9 mouse cellular contexts compared by ENCODE assay signal in genomic region chr9:123638668-123639089, GRCm38 (mm10). TPM values are rescaled to one million over a fixed set of nuclear protein-coding genes. Genes with fewer than 3 reads are reported as not detected.
A peak's percentile ranks its signal among the peaks of the same experiment; 100 is the strongest.
DNase-seq lines count a peak whose midpoint lies in the region; ATAC-seq lines count a peak whose summit lies in the region.
"Had no signal": no experiment of that assay in that cellular context is flagged by ENCODE, and none has a peak within 500 bp of the region (broad histone marks: within the 10 kb centered on the region; RNA-seq: fewer than 3 reads in every experiment).

No protein-coding gene starts in this region.

- H3K4me2 ChIP-seq in midbrain, embryonic 13.5 days (replicated peaks), result no peak overlapping the region
- no peak overlapping the region for H3K4me2 ChIP-seq in embryonic facial prominence, embryonic 11.5 days (ENCODE audit: low read depth, low read length)
- H3K4me2 ChIP-seq in kidney, embryonic 14.5 days (replicated peaks; ENCODE audit: low read depth, low read length), result no peak overlapping the region

- no peak overlapping the region for H3K4me3 ChIP-seq in midbrain, embryonic 10.5 days
- H3K4me3 ChIP-seq in midbrain, embryonic 13.5 days (replicated peaks), result no peak overlapping the region
- H3K4me3 ChIP-seq in embryonic facial prominence, embryonic 11.5 days (ENCODE audit: low read depth, low read length), result no peak overlapping the region
- H3K4me3 ChIP-seq in kidney, embryonic 14.5 days (ENCODE audit: low read length), result no peak overlapping the region
- H3K4me3 ChIP-seq: megakaryocyte, embryonic 14.5 days had no signal

- H3K27ac ChIP-seq in midbrain, embryonic 10.5 days (replicated peaks), result no peak overlapping the region
- H3K27ac ChIP-seq in midbrain, embryonic 13.5 days, result no peak overlapping the region
- H3K27ac ChIP-seq in embryonic facial prominence, embryonic 11.5 days (replicated peaks; ENCODE audit: low read depth, low read length), result no peak overlapping the region
- no peak overlapping the region for H3K27ac ChIP-seq in kidney, embryonic 14.5 days (ENCODE audit: low read depth, low read length)

- H3K36me3 ChIP-seq in midbrain, embryonic 10.5 days, result no peaks in the 10 kb centered on the region
- H3K36me3 ChIP-seq in midbrain, embryonic 13.5 days, result no peaks in the 10 kb centered on the region
- H3K36me3 ChIP-seq in embryonic facial prominence, embryonic 11.5 days (replicated peaks; ENCODE audit: control insufficient read depth, insufficient read depth, low read depth, low read length), result no peaks in the 10 kb centered on the region
- no peaks in the 10 kb centered on the region for H3K36me3 ChIP-seq in kidney, embryonic 14.5 days (ENCODE audit: control insufficient read depth, insufficient read depth, low read length)

- H3K9me3 ChIP-seq in midbrain, embryonic 10.5 days (replicated peaks), result no peaks in the 10 kb centered on the region
- H3K9me3 ChIP-seq in midbrain, embryonic 13.5 days, result no peaks in the 10 kb centered on the region
- H3K9me3 ChIP-seq in embryonic facial prominence, embryonic 11.5 days (replicated peaks; ENCODE audit: control insufficient read depth, low read length), result no peaks in the 10 kb centered on the region
- no peaks in the 10 kb centered on the region for H3K9me3 ChIP-seq in kidney, embryonic 14.5 days (ENCODE audit: control insufficient read depth, low read length)

- peak; percentile 19 for DNase-seq in midbrain, embryonic 10.5 days (ENCODE audit: low spot score)
- peak; percentile 42 for DNase-seq in ZHBTc4 (ENCODE audit: low read depth, low spot score)
- peak; percentile 48 for DNase-seq in embryonic facial prominence, embryonic 11.5 days (ENCODE audit: low spot score)
- DNase-seq in lung, postnatal 14 days, result peak; percentile 17
- DNase-seq in telencephalon, adult 2 months (ENCODE audit: low read depth, low spot score), result peak; percentile 17
- DNase-seq in urinary bladder, postnatal 4 days (ENCODE audit: low spot score in 2 of 2), result no peak

- no peak overlapping the region for H3K9ac ChIP-seq in midbrain, embryonic 13.5 days (replicated peaks)
- no peak overlapping the region for H3K9ac ChIP-seq in embryonic facial prominence, embryonic 11.5 days (replicated peaks; ENCODE audit: low read length)
- no peak overlapping the region for H3K9ac ChIP-seq in kidney, embryonic 14.5 days (ENCODE audit: low read depth, low read length)

- 81% methylated on average over 1 of the region's 1 CpGs for WGBS in midbrain, embryonic 10.5 days
- WGBS in midbrain, embryonic 13.5 days, result 77% methylated on average over 1 of the region's 1 CpGs
- 76% methylated on average over 1 of the region's 1 CpGs for WGBS in embryonic facial prominence, embryonic 11.5 days
- 76% methylated on average over 1 of the region's 1 CpGs for WGBS in kidney, embryonic 14.5 days

- H3K4me1 ChIP-seq in midbrain, embryonic 10.5 days, result no peaks in the 10 kb centered on the region
- no peaks in the 10 kb centered on the region for H3K4me1 ChIP-seq in midbrain, embryonic 13.5 days (replicated peaks)
- no peaks in the 10 kb centered on the region for H3K4me1 ChIP-seq in embryonic facial prominence, embryonic 11.5 days (ENCODE audit: control insufficient read depth, insufficient read depth, low read length)
- no peaks in the 10 kb centered on the region for H3K4me1 ChIP-seq in kidney, embryonic 14.5 days (ENCODE audit: control insufficient read depth, insufficient read depth, low read length)

- no peaks in the 10 kb centered on the region for H3K27me3 ChIP-seq in midbrain, embryonic 10.5 days (ENCODE audit: low read depth, poor library complexity, severe bottlenecking)
- no peaks in the 10 kb centered on the region for H3K27me3 ChIP-seq in midbrain, embryonic 13.5 days
- H3K27me3 ChIP-seq in embryonic facial prominence, embryonic 11.5 days (ENCODE audit: control insufficient read depth, insufficient read depth, low read length), result no peaks in the 10 kb centered on the region
- H3K27me3 ChIP-seq in kidney, embryonic 14.5 days (ENCODE audit: control insufficient read depth, insufficient read depth, low read length), result no peaks in the 10 kb centered on the region

- ATAC-seq in midbrain, embryonic 13.5 days, result no peak
- no peak for ATAC-seq in embryonic facial prominence, embryonic 11.5 days (replicated peaks; ENCODE audit: insufficient number of reproducible peaks, low FRiP score, low TSS enrichment, low read depth)
- peak; percentile 85; the same call in 1 of the 2 replicates for ATAC-seq in kidney, embryonic 14.5 days (ENCODE audit: low FRiP score, low TSS enrichment)

RNA-seq across cellular contexts. Expression of gene Slc6a20b, which starts 6.3 kb away (rescaled TPM):
- polyA plus RNA-seq in midbrain, embryonic 10.5 days (2016; fragmentation: Nextera tagmentation; extraction: Ambion mirVana), result 0.20 and 0.30 TPM in 2 replicates
- 0.24 and 0.30 TPM in 2 replicates for polyA plus RNA-seq in midbrain, embryonic 13.5 days (2015; fragmentation: Nextera tagmentation; extraction: Ambion mirVana)
- polyA plus RNA-seq in embryonic facial prominence, embryonic 11.5 days (2014; fragmentation: Nextera tagmentation; extraction: Ambion mirVana), result 0.03 and 0.18 TPM in 2 replicates
- polyA plus RNA-seq in kidney, embryonic 14.5 days (2014; fragmentation: Nextera tagmentation; extraction: Ambion mirVana), result 0.32 and 0.41 TPM in 2 replicates

RNA-seq across cellular contexts. Expression of gene Ccr9, which starts 39.6 kb away (rescaled TPM):
- polyA plus RNA-seq in midbrain, embryonic 10.5 days (2016; fragmentation: Nextera tagmentation; extraction: Ambion mirVana), result 0.26 and 0.40 TPM in 2 replicates
- 0.22 and 0.36 TPM in 2 replicates for polyA plus RNA-seq in midbrain, embryonic 13.5 days (2015; fragmentation: Nextera tagmentation; extraction: Ambion mirVana)
- 0.14 TPM in 1 of 2 replicates, not detected in the other for polyA plus RNA-seq in embryonic facial prominence, embryonic 11.5 days (2014; fragmentation: Nextera tagmentation; extraction: Ambion mirVana)
- 0.18 and 0.23 TPM in 2 replicates for polyA plus RNA-seq in kidney, embryonic 14.5 days (2014; fragmentation: Nextera tagmentation; extraction: Ambion mirVana)

RNA-seq across cellular contexts. Expression of gene Slc6a20a, which starts 40.0 kb away (rescaled TPM):
- polyA plus RNA-seq in midbrain, embryonic 10.5 days (2016; fragmentation: Nextera tagmentation; extraction: Ambion mirVana), result 2.7 and 3.5 TPM in 2 replicates
- polyA plus RNA-seq in midbrain, embryonic 13.5 days (2015; fragmentation: Nextera tagmentation; extraction: Ambion mirVana), result 5.3 and 5.6 TPM in 2 replicates
- polyA plus RNA-seq in embryonic facial prominence, embryonic 11.5 days (2014; fragmentation: Nextera tagmentation; extraction: Ambion mirVana), result 0.13 and 0.18 TPM in 2 replicates
- polyA plus RNA-seq in kidney, embryonic 14.5 days (2014; fragmentation: Nextera tagmentation; extraction: Ambion mirVana), result 0.10 and 0.88 TPM in 2 replicates

Comparison
In these comparisons a context has a peak if more than half of its experiments do, and no peak if none do; other contexts are left out.
1. DNase-seq: peak in midbrain, embryonic 10.5 days (single experiment), ZHBTc4 (single experiment), embryonic facial prominence, embryonic 11.5 days (single experiment), lung, postnatal 14 days (single experiment) and telencephalon, adult 2 months (single experiment); none in urinary bladder, postnatal 4 days (0 of 2).